Mouse (Mus musculus) limb, embryonic 11.5 days (tissue): ENCODE measurements around the gene Esd. TPM values are rescaled to one million over a fixed set of nuclear protein-coding genes. Genes with fewer than 3 reads are reported as not detected.
A peak's percentile ranks its signal among the peaks of the same experiment; 100 is the strongest.

Experiments
- ATAC-seq: fragments of 200-750 bp; cut with Nextera tagmentation; 2 replicates; pipeline ENCODE4 v1.8.0; 2017; ENCODE audit warnings: low read depth; ENCODE audit not compliant: insufficient number of reproducible peaks, low FRiP score, low TSS enrichment
- DNase-seq: peaks from one replicate; pipeline ENCODE4 v3.0.0-alpha.2; 2015; ENCODE audit warnings: low spot score
- H3K27ac ChIP-seq: fragments of 300-500 bp; sonication (generic); replicated peaks from 2 replicates; pipeline ENCODE4 v1.5.1; 2014; ENCODE audit warnings: low read depth, mild to moderate bottlenecking, low read length
- H3K27me3 ChIP-seq: fragments of 300-500 bp; sonication (generic); 2 replicates; pipeline ENCODE4 v1.6.1; 2014; ENCODE audit warnings: mild to moderate bottlenecking, low read length, mixed read lengths; ENCODE audit not compliant: control insufficient read depth, insufficient read depth
- H3K36me3 ChIP-seq: fragments of 300-500 bp; sonication (generic); 2 replicates; pipeline ENCODE4 v1.6.1; 2014; ENCODE audit warnings: mild to moderate bottlenecking, low read length, moderate library complexity, mixed read lengths; ENCODE audit not compliant: control insufficient read depth, insufficient read depth
- H3K4me1 ChIP-seq: fragments of 300-500 bp; sonication (generic); 2 replicates; pipeline ENCODE4 v1.6.1; 2014; ENCODE audit warnings: low read length, mixed read lengths; ENCODE audit not compliant: control insufficient read depth, insufficient read depth
- H3K4me2 ChIP-seq: fragments of 300-500 bp; sonication (generic); 2 replicates; pipeline ENCODE4 v1.6.1; 2014; ENCODE audit warnings: low read depth, mild to moderate bottlenecking, moderate library complexity; ENCODE audit not compliant: severe bottlenecking
- H3K4me3 ChIP-seq: fragments of 300-500 bp; sonication (generic); 2 replicates; pipeline ENCODE4 v1.5.1; 2014; ENCODE audit warnings: low read depth, low read length
- H3K9ac ChIP-seq: fragments of 300-500 bp; sonication (generic); 2 replicates; pipeline ENCODE4 v1.6.1; 2014; ENCODE audit warnings: mild to moderate bottlenecking, low read length
- H3K9me3 ChIP-seq: fragments of 300-500 bp; sonication (generic); 2 replicates; pipeline ENCODE4 v1.6.1; 2016; ENCODE audit warnings: low read length; ENCODE audit not compliant: control insufficient read depth
- WGBS: fragments of 180-500 bp; shearing (Covaris S2); extraction: QIAGEN DNeasy Blood & Tissue Kit; methylation state at CpG from one replicate; pipeline ENCODE4 v1.1.7; 2014; 5-methylcytosine and 5-hydroxymethylcytosine counted together
- polyA plus RNA-seq: library from polyadenylated mRNA; unstranded; fragments of >200 nt; fragmentation: Nextera tagmentation; extraction: Ambion mirVana; gene quantifications from 2 replicates; pipeline ENCODE4 v1.2.1, GENCODE M21; 2014

Gene Esd
- polyA plus RNA-seq, 1 experiment from 2014 or later, result 358 TPM

DNA sequence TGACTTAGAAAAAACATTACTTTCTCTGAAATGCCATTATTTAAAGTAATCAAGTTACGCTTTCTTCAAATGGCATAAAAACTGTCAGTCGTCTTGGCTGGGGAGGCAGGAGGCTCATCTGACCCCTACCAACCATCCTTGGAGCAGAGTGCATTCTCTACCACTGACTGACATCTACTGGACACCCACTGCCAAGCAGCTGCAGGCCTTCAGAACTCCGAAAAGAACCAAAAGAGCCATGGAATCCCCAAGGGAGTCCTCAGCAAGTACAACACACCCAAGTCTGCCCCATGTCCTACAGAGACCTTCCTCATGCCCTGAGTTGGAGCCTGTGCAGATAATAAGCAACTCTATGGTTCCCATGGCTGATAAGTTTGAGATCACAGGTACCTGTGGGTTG, 8.6 kb upstream of the Esd start:
- no peaks in the 10 kb centered on the region for H3K36me3 ChIP-seq
- WGBS, result 75% methylated on average over 3 of the region's 3 CpGs
- no peaks in the 10 kb centered on the region for H3K4me1 ChIP-seq
- no peak overlapping the region for H3K27ac ChIP-seq
- H3K4me2 ChIP-seq, result no peak overlapping the region
- H3K4me3 ChIP-seq, result no peak overlapping the region
- DNase-seq (no peak), ATAC-seq (no peak)
- no peaks in the 10 kb centered on the region for H3K27me3 ChIP-seq
- H3K9ac ChIP-seq, result no peak overlapping the region
- no peaks in the 10 kb centered on the region for H3K9me3 ChIP-seq

DNA sequence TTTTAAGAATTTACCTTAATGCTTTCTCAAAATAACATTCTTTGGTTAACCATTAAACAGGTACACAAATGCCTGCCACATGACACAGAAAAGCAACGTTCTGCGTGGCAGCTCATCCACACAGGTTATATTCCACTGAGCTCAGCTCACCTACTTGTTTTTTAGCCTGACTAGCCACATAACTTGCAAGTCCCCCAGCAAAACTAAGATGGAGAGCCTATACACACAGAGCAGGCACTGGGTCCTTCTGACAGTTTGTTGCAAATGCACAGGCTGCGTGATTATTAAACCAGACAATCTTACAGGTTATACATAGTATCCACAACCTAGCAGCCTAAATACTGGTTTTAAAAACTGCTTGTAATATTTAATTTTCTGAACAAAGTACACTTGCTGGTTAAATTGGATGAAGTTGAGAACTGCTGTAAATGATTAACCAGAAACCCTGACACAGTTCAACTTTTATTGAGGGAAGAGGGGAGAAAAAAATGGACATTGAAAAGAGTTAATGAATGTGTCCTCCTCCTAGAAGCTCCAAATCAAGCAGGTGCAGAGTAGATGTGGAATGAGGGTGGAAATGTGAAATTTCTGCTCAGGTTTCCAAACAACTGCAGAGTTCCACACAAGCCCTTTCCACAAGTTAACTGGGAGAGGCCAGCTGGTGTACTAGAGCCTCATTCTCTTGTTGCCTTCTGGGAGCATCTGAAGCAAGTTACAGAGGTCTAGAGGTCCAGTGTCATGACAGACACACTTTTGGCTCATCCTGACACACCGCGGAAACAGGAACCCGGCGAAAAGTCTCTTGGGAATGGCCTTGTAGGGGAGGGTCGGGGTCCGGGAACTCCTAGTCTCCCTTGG, 647 bp upstream of the Esd start:
- peak overlapping the region; percentile 83 for H3K4me3 ChIP-seq
- H3K4me2 ChIP-seq, result peak overlapping the region; percentile 53
- ATAC-seq (no peak), DNase-seq (no peak)
- peak overlapping the region; percentile 27; the same call in 1 of the 2 replicates for H3K9ac ChIP-seq
- H3K9me3 ChIP-seq, result no peaks in the 10 kb centered on the region
- H3K36me3 ChIP-seq, result no peaks in the 10 kb centered on the region
- no peaks in the 10 kb centered on the region for H3K27me3 ChIP-seq
- no peaks in the 10 kb centered on the region for H3K4me1 ChIP-seq
- H3K27ac ChIP-seq, result no peak overlapping the region
- 30% methylated on average over 9 of the region's 9 CpGs for WGBS

DNA sequence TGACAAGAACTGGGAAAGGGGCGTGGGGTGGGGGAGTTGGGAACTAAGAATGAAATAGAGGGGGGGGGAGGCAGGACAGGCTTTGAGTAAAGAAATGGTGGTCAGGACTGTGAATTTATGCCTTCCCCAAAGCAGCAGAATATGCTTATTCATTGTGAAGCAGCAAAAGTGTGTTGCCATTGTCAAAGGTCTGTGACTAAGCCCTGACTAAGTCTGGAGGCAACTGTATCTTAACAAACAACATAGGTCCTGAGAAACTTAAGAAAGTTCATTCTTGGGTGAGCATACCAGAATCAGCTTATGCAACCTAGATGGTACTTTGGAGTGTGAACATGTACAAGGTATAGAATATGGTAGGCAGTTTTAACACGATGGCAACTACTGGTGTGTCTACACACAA, 1.3 kb downstream of the Esd start:
- no peak overlapping the region for H3K9ac ChIP-seq
- 72% methylated on average over 2 of the region's 2 CpGs for WGBS
- no peak for ATAC-seq

DNA sequence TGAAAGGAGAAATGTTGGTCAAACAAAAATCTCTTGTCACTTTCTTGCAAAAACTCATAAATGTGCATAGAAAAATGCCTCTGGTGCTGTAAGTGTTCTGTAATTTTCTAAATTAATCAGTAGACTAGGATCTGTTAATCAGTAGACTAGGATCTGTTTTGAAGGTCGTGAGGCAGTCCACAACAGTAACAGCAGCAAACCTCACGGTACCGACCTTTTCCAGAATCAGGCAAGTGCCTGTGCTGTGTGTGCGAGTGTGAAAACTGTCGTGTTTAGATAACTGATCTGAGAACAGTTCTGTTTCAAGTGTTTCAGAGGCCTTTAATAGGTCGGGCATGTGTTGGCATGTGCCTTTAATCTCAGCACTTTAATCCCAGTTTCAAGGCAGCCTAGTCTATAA, 3.4 kb downstream of the Esd start:
- Histone ChIP-seq H3K4me1 (no peaks in the 10 kb centered on the region), H3K9ac (no peak overlapping the region), H3K27ac (no peak overlapping the region), H3K36me3 (peaks cover 5% of the 10 kb centered on the region; the same call in 1 of the 2 replicates), H3K27me3 (no peaks in the 10 kb centered on the region), H3K4me2 (no peak overlapping the region), H3K4me3 (no peak overlapping the region), H3K9me3 (no peaks in the 10 kb centered on the region)
- 82% methylated on average over 6 of the region's 6 CpGs for WGBS
- no peak for DNase-seq
- no peak for ATAC-seq

More for the DNA sequence above, 1.3 kb downstream of the Esd start:
- no peak for DNase-seq
- Histone ChIP-seq H3K27me3 (no peaks in the 10 kb centered on the region), H3K9me3 (no peaks in the 10 kb centered on the region), H3K4me2 (peak overlapping the region; percentile 53; the same call in 1 of the 2 replicates), H3K36me3 (no peaks in the 10 kb centered on the region), H3K4me1 (no peaks in the 10 kb centered on the region), H3K27ac (no peak overlapping the region), H3K4me3 (no peak overlapping the region)

DNA sequence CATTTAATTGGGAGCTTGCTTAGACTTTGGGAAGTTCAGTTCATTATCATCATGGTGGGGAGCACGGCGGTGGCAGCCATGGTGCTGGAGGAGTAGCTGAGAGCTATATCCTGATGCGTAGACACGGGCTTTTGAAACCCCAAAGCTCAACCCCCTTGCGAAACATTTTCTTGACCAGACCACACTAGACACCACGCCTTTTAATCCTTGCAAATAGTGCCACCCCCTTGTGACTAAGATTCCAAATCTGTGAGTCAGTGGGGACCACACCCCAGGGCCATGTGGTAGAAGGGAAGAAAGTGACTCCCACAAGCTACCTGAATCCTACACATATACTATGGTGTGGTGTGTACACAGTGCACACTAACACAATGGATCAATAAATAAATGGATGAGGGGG, 4.8 kb downstream of the Esd start:
- Histone ChIP-seq H3K27me3 (no peaks in the 10 kb centered on the region), H3K4me2 (no peak overlapping the region), H3K9me3 (no peaks in the 10 kb centered on the region), H3K4me1 (no peaks in the 10 kb centered on the region), H3K4me3 (no peak overlapping the region), H3K27ac (no peak overlapping the region), H3K36me3 (peaks cover 7% of the 10 kb centered on the region; the same call in 1 of the 2 replicates), H3K9ac (no peak overlapping the region)
- 92% methylated on average over 6 of the region's 6 CpGs for WGBS
- ATAC-seq (no peak), DNase-seq (no peak)

DNA sequence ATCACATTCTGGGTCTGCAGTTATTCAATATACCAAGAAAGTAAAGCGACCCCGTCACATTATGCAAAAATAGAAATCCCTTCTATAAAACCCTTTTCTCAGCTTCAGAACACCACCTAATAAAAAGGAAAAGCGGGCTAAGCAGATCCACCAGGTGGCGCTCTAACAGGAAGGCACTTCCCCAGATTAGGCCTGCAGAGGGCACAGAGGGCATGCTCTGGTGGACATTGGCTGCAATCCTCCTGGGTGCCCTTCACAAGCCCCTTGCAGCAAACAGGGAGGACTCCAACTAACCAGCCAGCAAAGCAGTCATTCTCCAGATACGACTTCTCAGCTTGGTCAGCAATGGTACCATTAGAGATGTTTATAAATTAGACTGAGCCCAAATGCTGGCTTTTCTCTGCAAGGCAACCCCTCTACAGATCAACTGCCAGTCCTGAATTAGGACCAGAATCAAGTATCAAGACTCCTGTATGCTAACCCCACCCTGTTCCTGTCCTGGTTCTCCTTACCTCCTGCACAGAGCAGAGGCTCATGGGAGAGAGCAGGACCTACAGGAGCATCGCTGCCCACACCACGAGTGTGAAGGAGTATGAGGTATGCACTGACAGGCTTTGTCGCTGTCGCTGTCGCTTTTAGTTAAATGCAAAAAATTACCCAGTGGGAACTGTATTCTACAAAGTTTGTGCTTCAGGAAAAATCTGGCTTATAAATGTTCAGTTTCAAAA, 32.3 kb downstream of the Esd start:
- no peak overlapping the region for H3K4me3 ChIP-seq
- DNase-seq (peak; percentile 85), ATAC-seq (no peak)
- no peak overlapping the region for H3K9ac ChIP-seq
- H3K4me2 ChIP-seq, result no peak overlapping the region
- H3K27ac ChIP-seq, result no peak overlapping the region
- WGBS, result 60% methylated on average over 10 of the region's 10 CpGs
- H3K4me1 ChIP-seq, result no peaks in the 10 kb centered on the region
- no peaks in the 10 kb centered on the region for H3K9me3 ChIP-seq
- no peaks in the 10 kb centered on the region for H3K27me3 ChIP-seq
- no peaks in the 10 kb centered on the region for H3K36me3 ChIP-seq

DNA sequence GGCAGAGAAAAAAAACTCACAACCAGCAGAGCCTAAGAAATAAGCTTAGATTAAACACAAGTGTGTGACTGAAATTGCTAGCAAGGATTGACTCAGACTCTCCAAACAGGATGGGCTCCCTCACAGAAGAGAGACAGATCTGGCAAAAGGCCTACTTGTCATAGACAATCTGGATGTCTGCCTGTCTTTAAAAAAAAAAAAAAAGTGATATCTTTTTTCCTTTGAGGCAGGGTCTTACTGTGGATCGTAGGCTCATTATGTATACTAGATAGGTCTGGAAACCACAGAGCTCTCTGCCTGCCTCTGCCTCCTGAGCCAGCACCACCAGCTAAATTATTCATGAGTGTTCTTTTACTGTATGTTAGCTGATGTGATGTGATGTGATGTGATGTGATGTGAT, 35.8 kb downstream of the Esd start:
- Histone ChIP-seq H3K36me3 (peaks cover 3% of the 10 kb centered on the region; the same call in 1 of the 2 replicates), H3K27me3 (no peaks in the 10 kb centered on the region), H3K9ac (no peak overlapping the region), H3K4me3 (no peak overlapping the region), H3K4me2 (no peak overlapping the region), H3K27ac (no peak overlapping the region), H3K9me3 (no peaks in the 10 kb centered on the region), H3K4me1 (no peaks in the 10 kb centered on the region)
- ATAC-seq, result no peak
- DNase-seq, result no peak
- WGBS, result 87% methylated on average over 1 of the region's 1 CpGs

DNA sequence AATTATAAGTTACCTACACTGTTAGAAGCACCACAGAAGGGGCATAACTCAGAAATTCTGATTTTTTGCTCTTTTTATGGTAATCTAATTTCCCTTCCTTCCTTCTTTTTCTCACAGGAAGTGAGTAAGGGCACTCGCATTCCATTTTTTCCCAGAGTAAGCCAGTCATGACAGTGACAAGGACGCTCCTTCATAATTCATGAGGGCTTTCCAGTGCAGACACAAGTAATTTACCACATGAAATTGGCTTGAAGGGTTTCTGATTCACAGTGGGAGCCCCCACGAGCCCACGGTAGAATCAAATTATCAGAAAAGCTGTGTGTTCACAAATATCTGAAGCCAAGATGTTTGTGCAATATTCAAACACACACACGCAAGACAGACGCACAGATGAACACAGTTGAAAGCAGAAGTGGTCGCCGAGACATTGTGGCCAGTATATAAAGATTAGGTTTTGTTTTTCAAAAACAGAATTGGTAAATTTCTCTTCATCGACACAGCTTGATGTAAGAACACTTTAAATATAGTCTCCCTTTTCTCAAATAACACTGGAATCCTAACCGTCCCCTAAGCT, 42.0 kb downstream of the Esd start:
- WGBS, result 87% methylated on average over 10 of the region's 10 CpGs
- DNase-seq (no peak), ATAC-seq (no peak)

More for the DNA sequence above, 42.0 kb downstream of the Esd start:
- Histone ChIP-seq H3K27me3 (no peaks in the 10 kb centered on the region), H3K9me3 (no peaks in the 10 kb centered on the region), H3K27ac (no peak overlapping the region), H3K9ac (no peak overlapping the region), H3K4me3 (no peak overlapping the region), H3K4me2 (no peak overlapping the region), H3K36me3 (peaks cover 3% of the 10 kb centered on the region; the same call in 1 of the 2 replicates), H3K4me1 (no peaks in the 10 kb centered on the region)
